8 mouse cellular contexts compared by ENCODE assay signal in genomic region chr7:81763110-81763845, GRCm38 (mm10). TPM values are rescaled to one million over a fixed set of nuclear protein-coding genes. Genes with fewer than 3 reads are reported as not detected.
A peak's percentile ranks its signal among the peaks of the same experiment; 100 is the strongest.
DNase-seq lines count a peak whose midpoint lies in the region; ATAC-seq lines count a peak whose summit lies in the region.

No protein-coding gene starts in this region.

- H3K4me2 ChIP-seq in forebrain, embryonic 13.5 days: peak overlapping the region; percentile 97
- H3K4me2 ChIP-seq in intestine, embryonic 15.5 days (replicated peaks): peak overlapping the region; percentile 89
- H3K4me2 ChIP-seq in liver, embryonic 16.5 days (ENCODE audit: low read depth, low read length): peak overlapping the region; percentile 62

- peak; percentile 68 for ATAC-seq in forebrain, embryonic 13.5 days
- peak; percentile 75 for ATAC-seq in intestine, embryonic 15.5 days
- ATAC-seq in liver, embryonic 16.5 days (ENCODE audit: low read depth): peak; percentile 46

- H3K4me1 ChIP-seq in forebrain, embryonic 13.5 days: peaks cover 24% of the 10 kb centered on the region
- no peaks in the 10 kb centered on the region for H3K4me1 ChIP-seq in intestine, embryonic 15.5 days (replicated peaks)
- peaks cover 7% of the 10 kb centered on the region for H3K4me1 ChIP-seq in liver, embryonic 16.5 days (ENCODE audit: control insufficient read depth, low read depth, low read length)

- H3K4me3 ChIP-seq in forebrain, embryonic 13.5 days: peak overlapping the region; percentile 99
- peak overlapping the region; percentile 70 for H3K4me3 ChIP-seq in intestine, embryonic 15.5 days (replicated peaks)
- H3K4me3 ChIP-seq in liver, embryonic 16.5 days (ENCODE audit: low read depth, low read length): peak overlapping the region; percentile 97

- H3K36me3 ChIP-seq in forebrain, embryonic 13.5 days (ENCODE audit: poor library complexity, severe bottlenecking): no peaks in the 10 kb centered on the region
- H3K36me3 ChIP-seq in intestine, embryonic 15.5 days: no peaks in the 10 kb centered on the region
- no peaks in the 10 kb centered on the region for H3K36me3 ChIP-seq in liver, embryonic 16.5 days (ENCODE audit: control insufficient read depth, insufficient read depth)

- DNase-seq in layer of hippocampus, adult 9-11 months: peak; percentile 42
- DNase-seq in layer of hippocampus, adult 8-10 months (ENCODE audit: low spot score in 2 of 2): no peak
- DNase-seq in c-Kit-negative CD71-positive TER-119-positive erythroid progenitor cells, embryonic 14.5 days (ENCODE audit: low read depth, low spot score): peak; percentile 46
- DNase-seq in naive thymus-derived CD4-positive, alpha-beta T cell, adult 2 months (ENCODE audit: low read depth): peak; percentile 76
- DNase-seq in thymus, adult 18-20 months: peak; percentile 21 to 28

- H3K9me3 ChIP-seq in forebrain, embryonic 13.5 days (replicated peaks): no peaks in the 10 kb centered on the region
- H3K9me3 ChIP-seq in intestine, embryonic 15.5 days: no peaks in the 10 kb centered on the region
- H3K9me3 ChIP-seq in liver, embryonic 16.5 days (replicated peaks; ENCODE audit: control insufficient read depth, low read length): no peaks in the 10 kb centered on the region

- WGBS in forebrain, embryonic 13.5 days: 1% methylated on average over 59 of the region's 60 CpGs
- WGBS in intestine, embryonic 15.5 days: 1% methylated on average over 60 of the region's 60 CpGs
- WGBS in liver, embryonic 16.5 days (ENCODE audit: insufficient replicate concordance): 1% methylated on average over 60 of the region's 60 CpGs

- H3K27me3 ChIP-seq in forebrain, embryonic 13.5 days: no peaks in the 10 kb centered on the region
- H3K27me3 ChIP-seq in intestine, embryonic 15.5 days (replicated peaks): no peaks in the 10 kb centered on the region
- H3K27me3 ChIP-seq in liver, embryonic 16.5 days (ENCODE audit: control insufficient read depth, insufficient read depth, low read depth, low read length): no peaks in the 10 kb centered on the region

- H3K9ac ChIP-seq in forebrain, embryonic 13.5 days: peak overlapping the region; percentile 96
- H3K9ac ChIP-seq in intestine, embryonic 15.5 days: peak overlapping the region; percentile 82
- H3K9ac ChIP-seq in liver, embryonic 16.5 days (ENCODE audit: low read depth, low read length): peak overlapping the region; percentile 91

- H3K27ac ChIP-seq in forebrain, embryonic 13.5 days: peak overlapping the region; percentile 81
- peak overlapping the region; percentile 62 for H3K27ac ChIP-seq in intestine, embryonic 15.5 days
- peak overlapping the region; percentile 91 for H3K27ac ChIP-seq in liver, embryonic 16.5 days (ENCODE audit: low read length)

RNA-seq across cellular contexts. Expression of gene Ramac, which starts 0.6 kb away (rescaled TPM):
- total RNA-seq in layer of hippocampus, adult 8-10 months (2022): 10 to 100 TPM; 69.5 to 77.5 (median 73.7) TPM
- polyA plus RNA-seq in forebrain, embryonic 13.5 days (2015; fragmentation: Nextera tagmentation; extraction: Ambion mirVana): 154 and 158 TPM in 2 replicates
- polyA plus RNA-seq in intestine, embryonic 15.5 days (2015; fragmentation: Nextera tagmentation; extraction: Ambion mirVana): 132 and 147 TPM in 2 replicates
- 52.9 and 62.2 TPM in 2 replicates for polyA plus RNA-seq in liver, embryonic 16.5 days (2015; fragmentation: Nextera tagmentation; extraction: Ambion mirVana)

RNA-seq across cellular contexts. Expression of gene 3110040N11Rik, which starts 26.0 kb away (rescaled TPM):
- 10 to 100 TPM; 20.8 to 27.8 (median 25.9) TPM for total RNA-seq in layer of hippocampus, adult 8-10 months (2022)
- 47.8 and 49.8 TPM in 2 replicates for polyA plus RNA-seq in forebrain, embryonic 13.5 days (2015; fragmentation: Nextera tagmentation; extraction: Ambion mirVana)
- polyA plus RNA-seq in intestine, embryonic 15.5 days (2015; fragmentation: Nextera tagmentation; extraction: Ambion mirVana): 47.2 and 52.1 TPM in 2 replicates
- polyA plus RNA-seq in liver, embryonic 16.5 days (2015; fragmentation: Nextera tagmentation; extraction: Ambion mirVana): 19.0 and 19.2 TPM in 2 replicates

RNA-seq across cellular contexts. Expression of gene Homer2, which starts 56.0 kb away (rescaled TPM):
- total RNA-seq in layer of hippocampus, adult 8-10 months (2022): 10 to 100 TPM; 77.8 to 89.4 (median 88.7) TPM
- polyA plus RNA-seq in forebrain, embryonic 13.5 days (2015; fragmentation: Nextera tagmentation; extraction: Ambion mirVana): 25.7 and 27.8 TPM in 2 replicates
- 46.6 and 46.9 TPM in 2 replicates for polyA plus RNA-seq in intestine, embryonic 15.5 days (2015; fragmentation: Nextera tagmentation; extraction: Ambion mirVana)
- polyA plus RNA-seq in liver, embryonic 16.5 days (2015; fragmentation: Nextera tagmentation; extraction: Ambion mirVana): 2.8 and 3.3 TPM in 2 replicates

Comparison
In these comparisons a context has a peak if more than half of its experiments do, and no peak if none do; other contexts are left out.
1. DNase-seq: peak in layer of hippocampus, adult 9-11 months (single experiment), c-Kit-negative CD71-positive TER-119-positive erythroid progenitor cells, embryonic 14.5 days (single experiment), naive thymus-derived CD4-positive, alpha-beta T cell, adult 2 months (single experiment) and thymus, adult 18-20 months (2 of 2); none in layer of hippocampus, adult 8-10 months (0 of 2).
2. Peak in every context shown above with its lines, with median percentiles within 50 percentile points of each other: ATAC-seq, H3K27ac ChIP-seq, H3K4me2 ChIP-seq, H3K4me3 ChIP-seq and H3K9ac ChIP-seq.